Mouse (Mus musculus) embryonic fibroblast, embryonic 13.5 days (primary cell): Measurements from ENCODE around the gene Ang. TPM values are rescaled to one million over a fixed set of nuclear protein-coding genes. Genes with fewer than 3 reads are reported as not detected.

ENCODE experiments used
- H3K27ac ChIP-seq: 2 replicates; pipeline ENCODE4 v1.5.1; 2012; ENCODE audit warnings: low read length, control low read depth, inconsistent platforms; ENCODE audit not compliant: insufficient read depth
- H3K4me1 ChIP-seq: 2 replicates; pipeline ENCODE4 v1.6.1; 2011; ENCODE audit warnings: low read length; ENCODE audit not compliant: control insufficient read depth, insufficient read depth
- H3K4me3 ChIP-seq: 2 replicates; pipeline ENCODE4 v1.5.1; 2011; ENCODE audit warnings: mild to moderate bottlenecking, control low read depth, low read length; ENCODE audit not compliant: insufficient read depth
- CTCF ChIP-seq: IDR thresholded peaks from 2 replicates; pipeline ENCODE4 v1.5.1; 2011; ENCODE audit warnings: mild to moderate bottlenecking, control low read depth, low read length, moderate library complexity, borderline replicate concordance; ENCODE audit not compliant: insufficient read depth
- POLR2A ChIP-seq: IDR thresholded peaks from 2 replicates; pipeline ENCODE4 v1.6.1; 2011; ENCODE audit warnings: low read depth, mild to moderate bottlenecking, control low read depth, low read length, moderate library complexity
- polyA plus RNA-seq: library from polyadenylated mRNA; stranded (reverse); fragments of >200 nt; gene quantifications from 2 replicates; pipeline ENCODE4 v1.2.4, GENCODE M21; 2011; ENCODE audit warnings: low read depth; ENCODE audit not compliant: missing spikeins, insufficient read length

Gene Ang
- polyA plus RNA-seq, 1 experiment: 11.4 TPM

DNA sequence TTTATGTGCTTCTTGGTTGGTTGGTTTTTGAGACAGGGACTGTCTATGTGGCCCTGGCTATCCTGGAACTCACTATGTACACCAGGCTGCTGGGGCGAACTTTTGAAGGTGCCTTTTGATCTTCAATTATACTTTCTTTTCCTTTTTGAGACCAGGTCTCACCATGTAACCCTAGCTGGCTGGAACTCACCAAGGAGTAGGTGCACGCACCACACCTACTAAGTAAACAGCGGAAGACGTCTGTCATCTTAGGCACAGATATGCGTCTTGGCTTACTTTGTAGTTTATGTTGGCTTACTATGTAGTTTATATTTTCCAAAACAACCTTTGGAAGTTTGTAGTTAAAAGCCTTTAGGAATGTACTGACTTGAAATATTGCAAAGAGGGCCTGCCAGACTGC lies 22.0 kb upstream of the Ang start:
- Histone ChIP-seq H3K4me1 (peaks cover 3% of the 10 kb centered on the region), H3K27ac (no peak overlapping the region), H3K4me3 (no peak overlapping the region)
- TF ChIP-seq POLR2A (no peak), CTCF (no peak)

DNA sequence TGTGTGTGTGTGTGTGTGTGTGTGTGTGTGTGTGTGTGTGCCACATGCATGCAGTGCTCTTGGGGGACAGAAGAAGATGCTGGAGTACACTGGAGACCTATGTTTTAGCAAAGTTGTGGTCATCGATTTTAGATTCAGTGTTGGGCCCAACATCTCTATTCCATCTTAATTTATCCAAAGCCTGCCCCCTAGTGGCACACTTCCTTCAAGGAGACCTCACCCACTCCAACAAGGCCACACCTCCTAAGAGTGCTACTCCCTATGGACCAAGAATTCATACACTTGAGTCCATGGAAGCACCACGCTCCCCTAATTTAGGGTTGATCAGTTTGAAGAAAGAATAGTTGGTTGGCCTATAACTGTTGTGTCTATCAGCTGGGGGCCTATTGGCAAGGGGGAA lies 21.3 kb upstream of the Ang start:
- peaks cover 3% of the 10 kb centered on the region for H3K4me1 ChIP-seq
- TF ChIP-seq CTCF (no peak), POLR2A (no peak)
- H3K4me3 ChIP-seq: no peak overlapping the region
- no peak overlapping the region for H3K27ac ChIP-seq

GRCm38 (mm10) chr14:51074335-51074734 lies 16.6 kb upstream of the Ang start, which contains the start of gene Olfr750:
Gene Olfr750, minus strand, starts transcription at chr14:51074435.
- Histone ChIP-seq H3K4me3 (no peak within 1 kb of the TSS), H3K4me1 (no peaks in the 10 kb centered on the region), H3K27ac (no peak within 1 kb of the TSS)
- TF ChIP-seq CTCF (no peak), POLR2A (no peak)

- Histone ChIP-seq H3K4me3 (no peak overlapping the region), H3K4me1 (no peaks in the 10 kb centered on the region), H3K27ac (no peak overlapping the region)
- no peak for TF ChIP-seq POLR2A
- no peak for TF ChIP-seq CTCF
Measured at GRCm38 (mm10) chr14:51079180-51079579, 11.8 kb upstream of the Ang start.

GRCm38 (mm10) chr14:51081035-51081434 lies 9.9 kb upstream of the Ang start:
- no peaks in the 10 kb centered on the region for H3K4me1 ChIP-seq
- H3K4me3 ChIP-seq: no peak overlapping the region
- TF ChIP-seq CTCF (no peak), POLR2A (no peak)
- no peak overlapping the region for H3K27ac ChIP-seq

GRCm38 (mm10) chr14:51082599-51083581 lies 8.1 kb upstream of the Ang start:
- no peak for TF ChIP-seq POLR2A
- TF ChIP-seq CTCF: no peak
- Histone ChIP-seq H3K27ac (no peak overlapping the region), H3K4me1 (no peaks in the 10 kb centered on the region), H3K4me3 (peak overlapping the region; percentile 75)

DNA sequence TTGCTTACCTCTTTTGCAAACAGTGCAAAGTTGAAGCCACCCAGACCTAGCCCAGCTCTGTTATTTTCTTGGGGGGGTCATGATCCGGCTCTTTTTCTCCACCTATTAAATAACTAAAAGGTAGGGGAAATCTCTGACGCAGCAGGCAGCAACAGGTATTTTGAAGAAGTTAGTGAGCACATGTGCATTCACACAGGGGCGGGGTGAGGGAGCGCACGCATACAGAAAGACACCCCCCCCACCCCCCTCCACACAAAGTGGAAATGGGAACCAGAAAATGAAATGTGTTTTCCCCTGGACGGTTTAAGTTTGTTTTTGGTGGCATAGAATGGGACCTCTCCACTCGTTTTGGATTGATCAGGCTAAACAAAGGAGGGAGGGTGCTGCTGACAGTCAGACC lies 7.1 kb upstream of the Ang start:
- TF ChIP-seq CTCF (no peak), POLR2A (no peak)
- Histone ChIP-seq H3K4me3 (peak overlapping the region; percentile 75), H3K4me1 (no peaks in the 10 kb centered on the region), H3K27ac (no peak overlapping the region)

DNA sequence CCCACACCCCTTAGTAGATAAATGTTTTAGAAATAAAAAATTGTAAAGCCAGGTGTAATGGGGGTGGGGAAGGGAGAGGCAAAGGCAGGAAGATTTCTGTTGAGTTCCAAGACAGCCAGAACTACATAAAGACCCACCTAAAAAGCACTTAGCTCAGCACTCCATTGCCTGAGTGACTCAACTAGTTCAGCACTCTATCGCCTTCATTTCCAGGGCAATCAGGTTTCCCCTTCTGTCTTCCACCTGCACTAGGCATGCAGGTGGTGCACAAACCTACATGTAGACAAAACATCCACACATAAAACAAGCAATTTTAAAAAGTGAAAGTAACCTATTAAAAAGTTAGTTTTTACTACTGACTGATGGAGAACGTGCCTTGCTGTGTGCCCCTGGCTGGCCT lies 5.9 kb upstream of the Ang start:
- Histone ChIP-seq H3K4me1 (no peaks in the 10 kb centered on the region), H3K4me3 (no peak overlapping the region), H3K27ac (no peak overlapping the region)
- TF ChIP-seq CTCF (no peak), POLR2A (no peak)

DNA sequence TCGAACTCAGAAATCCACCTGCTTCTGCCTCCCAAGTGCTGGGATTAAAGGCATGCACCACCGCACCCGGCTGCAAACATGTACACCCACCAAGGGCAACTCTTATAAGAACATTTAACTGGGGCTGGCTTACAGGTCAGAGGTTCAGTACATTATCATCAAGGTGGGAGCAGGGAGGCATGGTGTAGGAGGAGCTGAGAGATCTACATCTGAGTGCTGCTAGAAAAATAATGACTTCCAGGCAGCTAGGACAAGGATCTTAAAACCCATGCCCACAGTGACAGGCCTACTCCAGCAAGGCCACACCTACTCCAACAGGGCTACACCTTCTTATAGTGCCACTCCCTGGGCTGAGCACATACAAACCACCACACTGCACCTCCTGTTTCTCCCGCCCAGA lies 5.0 kb upstream of the Ang start:
- no peak for TF ChIP-seq POLR2A
- Histone ChIP-seq H3K4me3 (no peak overlapping the region), H3K27ac (no peak overlapping the region), H3K4me1 (no peaks in the 10 kb centered on the region)

- no peak for TF ChIP-seq CTCF
- TF ChIP-seq POLR2A: no peak
Measured at GRCm38 (mm10) chr14:51087762-51088161, 3.2 kb upstream of the Ang start.

More at GRCm38 (mm10) chr14:51087762-51088161, 3.2 kb upstream of the Ang start:
- Histone ChIP-seq H3K27ac (no peak overlapping the region), H3K4me1 (no peaks in the 10 kb centered on the region), H3K4me3 (peak overlapping the region; percentile 93)
